Mouse (Mus musculus) stomach, embryonic 16.5 days (tissue): Measurements from ENCODE around the gene Alms1. TPM values are rescaled to one million over a fixed set of nuclear protein-coding genes. Genes with fewer than 3 reads are reported as not detected.

Experiments used
- ATAC-seq: fragments of 200-750 bp; cut with Nextera tagmentation; 2 replicates; pipeline ENCODE4 v1.8.0; 2017; ENCODE audit warnings: moderate number of reproducible peaks, moderate TSS enrichment; ENCODE audit not compliant: insufficient read depth, low FRiP score
- H3K27ac ChIP-seq: fragments of 300-500 bp; sonication (generic); 2 replicates; pipeline ENCODE4 v1.5.1; 2014; ENCODE audit warnings: low read length
- H3K27me3 ChIP-seq: fragments of 300-500 bp; sonication (generic); 2 replicates; pipeline ENCODE4 v1.6.1; 2014; ENCODE audit warnings: low read length, control low read depth, mixed read lengths; ENCODE audit not compliant: control insufficient read depth, insufficient read depth
- H3K36me3 ChIP-seq: fragments of 300-500 bp; sonication (generic); 2 replicates; pipeline ENCODE4 v1.6.1; 2014; ENCODE audit warnings: low read length; ENCODE audit not compliant: control insufficient read depth, insufficient read depth
- H3K4me1 ChIP-seq: fragments of 300-500 bp; sonication (generic); 2 replicates; pipeline ENCODE4 v1.6.1; 2014; ENCODE audit warnings: low read length, control low read depth, mixed read lengths; ENCODE audit not compliant: control insufficient read depth, insufficient read depth
- H3K4me2 ChIP-seq: fragments of 300-500 bp; sonication (generic); 2 replicates; pipeline ENCODE4 v1.6.1; 2014; ENCODE audit warnings: low read depth, low read length, mixed read lengths
- H3K4me3 ChIP-seq: fragments of 300-500 bp; sonication (generic); replicated peaks from 2 replicates; pipeline ENCODE4 v1.5.1; 2014; ENCODE audit warnings: mild to moderate bottlenecking, low read length
- H3K9ac ChIP-seq: fragments of 300-500 bp; sonication (generic); 2 replicates; pipeline ENCODE4 v1.6.1; 2014; ENCODE audit warnings: low read length
- H3K9me3 ChIP-seq: fragments of 300-500 bp; sonication (generic); replicated peaks from 2 replicates; pipeline ENCODE4 v1.6.1; 2016; ENCODE audit warnings: low read length, control low read depth; ENCODE audit not compliant: control insufficient read depth
- WGBS: fragments of 180-500 bp; shearing (Covaris S2); extraction: QIAGEN DNeasy Blood & Tissue Kit; methylation state at CpG from one replicate; pipeline ENCODE4 v1.1.7; 2014; 5-methylcytosine and 5-hydroxymethylcytosine counted together
- polyA plus RNA-seq: library from polyadenylated mRNA; unstranded; fragments of >200 nt; fragmentation: Nextera tagmentation; extraction: Ambion mirVana; gene quantifications from 2 replicates; pipeline ENCODE4 v1.2.1, GENCODE M21; 2015

The Alms1 gene
- polyA plus RNA-seq: 3.1 and 3.8 TPM in 2 replicates

DNA sequence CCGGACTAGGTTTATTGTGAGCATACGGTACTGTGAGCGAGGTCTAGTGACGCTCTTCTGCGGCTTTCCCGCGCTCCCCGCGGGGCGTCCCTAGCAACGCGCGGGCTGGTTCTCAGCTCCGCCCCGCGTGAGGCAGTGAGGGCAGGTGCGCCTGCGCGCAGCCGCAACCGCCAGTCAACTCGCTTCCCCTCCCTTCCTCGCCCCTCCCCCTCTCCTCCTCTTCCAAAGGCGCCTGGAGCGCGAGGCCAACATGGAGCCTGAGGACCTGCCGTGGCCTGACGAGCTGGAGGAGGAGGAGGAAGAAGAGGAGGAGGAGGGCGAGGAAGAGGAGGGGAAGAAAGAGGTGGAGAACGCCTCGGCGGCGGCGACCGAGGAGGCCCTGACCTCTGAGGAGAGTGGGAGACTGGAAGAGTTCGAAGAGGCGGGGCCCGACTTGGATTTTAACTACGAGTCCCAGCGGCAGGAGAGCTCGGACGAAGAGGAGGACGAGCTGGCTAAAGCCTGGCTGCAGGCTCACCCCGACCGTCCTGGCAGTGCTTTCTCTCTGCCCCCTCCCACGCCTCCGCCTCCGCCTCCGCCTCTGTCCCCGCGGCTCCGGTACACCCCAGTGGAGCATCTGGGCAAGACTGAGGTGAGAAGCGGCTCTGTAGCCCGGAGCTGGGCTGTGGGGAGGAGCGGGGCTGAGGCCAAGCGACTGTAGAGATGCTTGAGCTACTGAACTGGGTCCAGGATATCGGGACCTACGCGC lies at the start of gene Alms1:
Alms1 (plus strand) TSS at position 136 of the 748 bp plus-strand sequence.
- Histone ChIP-seq H3K27ac (peak within 1 kb of the TSS; percentile 73), H3K4me1 (peaks cover 7% of the 10 kb centered on the region), H3K27me3 (no peaks in the 10 kb centered on the region), H3K4me3 (peak within 1 kb of the TSS; percentile 95), H3K4me2 (peak within 1 kb of the TSS; percentile 82), H3K9me3 (no peaks in the 10 kb centered on the region), H3K9ac (peak within 1 kb of the TSS; percentile 89), H3K36me3 (no peaks in the 10 kb centered on the region)
- ATAC-seq: peak; percentile 97
- under 1% methylated on average over 58 of the region's 59 CpGs for WGBS

DNA sequence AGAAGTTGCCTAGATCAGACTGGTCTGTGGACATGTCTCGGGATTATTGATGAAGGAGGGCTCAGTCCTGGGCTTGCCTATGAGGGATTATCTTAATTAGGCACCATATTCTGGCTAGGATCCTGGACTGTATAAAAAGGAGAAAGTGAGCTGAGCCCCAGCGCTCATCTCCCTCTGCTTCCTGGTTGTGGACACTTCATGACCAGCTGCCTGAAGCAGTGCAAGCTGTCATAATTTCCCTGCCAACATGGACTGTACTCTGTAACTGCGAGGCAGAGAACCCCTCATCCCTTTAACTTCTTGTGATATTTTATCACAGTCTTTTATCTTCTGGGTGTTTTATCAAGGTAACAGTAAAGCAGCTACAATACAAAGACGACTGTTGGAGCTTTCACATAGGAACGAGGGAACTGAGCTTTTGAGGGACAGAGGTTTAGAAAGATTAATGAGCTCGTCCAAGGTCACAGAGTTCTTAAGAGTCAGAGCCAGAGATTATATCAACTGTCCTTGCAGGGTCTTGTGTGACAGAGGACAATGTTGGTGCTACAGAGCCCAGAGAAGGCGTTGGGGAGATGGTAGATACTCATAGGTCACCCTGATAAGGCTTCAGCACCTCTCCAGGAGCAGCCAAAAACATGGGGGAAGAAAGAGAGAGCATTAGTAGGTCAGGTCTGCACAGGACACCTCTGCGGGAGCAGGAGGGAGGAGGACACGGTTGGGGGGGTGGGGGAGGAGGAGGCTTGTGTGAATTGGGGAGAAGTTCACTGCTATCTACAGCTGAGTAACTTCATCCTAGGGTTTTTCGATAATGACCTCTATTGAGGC lies 43.8 kb upstream of the Alms1 start:
- WGBS: 68% methylated on average over 10 of the region's 10 CpGs
- H3K27ac ChIP-seq: no peak overlapping the region
- H3K4me3 ChIP-seq: no peak overlapping the region
- H3K9ac ChIP-seq: no peak overlapping the region
- no peaks in the 10 kb centered on the region for H3K9me3 ChIP-seq
- no peak for ATAC-seq
- H3K4me2 ChIP-seq: no peak overlapping the region
- H3K27me3 ChIP-seq: no peaks in the 10 kb centered on the region
- no peaks in the 10 kb centered on the region for H3K36me3 ChIP-seq
- H3K4me1 ChIP-seq: no peaks in the 10 kb centered on the region

DNA sequence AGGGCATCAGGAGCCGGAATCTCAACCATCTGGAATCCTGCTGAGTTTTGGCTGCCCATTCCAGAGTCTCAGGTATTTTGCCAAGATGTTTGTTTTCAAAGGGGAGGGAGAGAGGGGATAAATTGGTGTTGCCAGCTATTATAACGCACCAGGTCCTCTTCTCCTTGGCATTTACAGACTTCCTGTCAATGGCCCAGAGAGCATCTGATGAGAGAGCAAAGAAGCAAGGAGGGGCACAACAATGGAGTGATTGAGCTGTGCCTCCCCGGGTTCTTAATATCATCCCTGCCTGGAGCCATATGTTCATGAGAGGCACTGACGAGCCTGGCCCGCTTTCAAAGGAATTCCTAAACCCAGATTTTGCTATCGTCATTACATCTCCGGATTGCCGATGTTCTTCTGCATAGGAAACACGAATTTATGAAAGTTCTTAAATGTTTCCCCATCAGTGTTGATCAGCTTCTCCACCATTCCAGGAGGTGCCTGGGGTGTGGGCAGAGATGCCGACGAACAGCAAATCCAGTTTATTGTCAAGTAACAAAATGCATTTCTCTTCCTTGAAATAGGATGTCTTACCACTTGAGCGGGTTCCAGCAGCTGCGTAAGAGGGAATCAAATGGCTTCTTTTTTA lies 43.0 kb upstream of the Alms1 start:
- WGBS: 72% methylated on average over 13 of the region's 13 CpGs
- H3K4me1 ChIP-seq: no peaks in the 10 kb centered on the region
- ATAC-seq: no peak
- H3K4me2 ChIP-seq: no peak overlapping the region
- no peak overlapping the region for H3K4me3 ChIP-seq
- H3K36me3 ChIP-seq: no peaks in the 10 kb centered on the region
- H3K9ac ChIP-seq: no peak overlapping the region
- H3K27me3 ChIP-seq: no peaks in the 10 kb centered on the region
- H3K9me3 ChIP-seq: no peaks in the 10 kb centered on the region
- no peak overlapping the region for H3K27ac ChIP-seq

DNA sequence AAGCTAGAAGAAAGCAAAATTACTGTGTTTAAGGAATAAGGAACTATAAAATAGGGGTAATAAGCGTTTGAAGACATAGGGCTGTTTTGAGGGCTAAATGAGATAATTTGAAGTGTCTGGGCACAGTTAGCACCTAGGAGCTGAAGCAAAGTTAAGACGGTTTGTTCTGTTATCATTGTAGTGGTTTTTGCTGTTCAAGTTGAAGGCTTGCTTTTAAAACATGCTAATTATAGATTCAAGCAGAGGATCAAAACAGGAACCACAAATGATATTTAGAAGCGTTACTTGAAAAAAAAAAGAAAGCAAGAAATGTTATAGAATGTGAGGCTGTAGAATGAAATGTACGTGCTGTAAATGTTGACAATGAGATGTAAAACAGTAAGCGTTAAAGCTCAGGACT lies 39.7 kb upstream of the Alms1 start:
- Histone ChIP-seq H3K4me3 (no peak overlapping the region), H3K9ac (no peak overlapping the region), H3K9me3 (no peaks in the 10 kb centered on the region), H3K4me1 (no peaks in the 10 kb centered on the region), H3K4me2 (no peak overlapping the region), H3K27me3 (no peaks in the 10 kb centered on the region), H3K27ac (no peak overlapping the region), H3K36me3 (no peaks in the 10 kb centered on the region)
- 83% methylated on average over 5 of the region's 5 CpGs for WGBS
- ATAC-seq: no peak

DNA sequence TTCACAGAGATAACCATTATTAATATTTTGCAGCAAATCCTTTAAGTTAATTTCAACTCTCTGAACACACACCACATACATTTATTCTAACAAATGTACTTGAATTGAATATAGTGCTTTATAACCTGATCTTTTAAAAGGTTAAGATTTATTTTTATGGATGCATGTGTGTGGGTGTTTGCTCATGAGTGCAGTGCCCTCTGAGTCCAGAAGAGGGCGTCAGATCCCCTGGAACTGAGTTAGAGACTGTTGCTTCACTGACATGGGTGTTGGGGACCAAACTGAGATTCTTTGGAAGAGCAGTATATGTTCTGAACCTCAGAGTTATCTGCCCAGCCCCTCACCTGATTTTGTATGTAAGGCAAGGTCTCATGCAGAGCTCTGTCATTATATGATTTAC lies 25.0 kb upstream of the Alms1 start:
- Histone ChIP-seq H3K27ac (no peak overlapping the region), H3K4me1 (no peaks in the 10 kb centered on the region), H3K9me3 (no peaks in the 10 kb centered on the region)

DNA sequence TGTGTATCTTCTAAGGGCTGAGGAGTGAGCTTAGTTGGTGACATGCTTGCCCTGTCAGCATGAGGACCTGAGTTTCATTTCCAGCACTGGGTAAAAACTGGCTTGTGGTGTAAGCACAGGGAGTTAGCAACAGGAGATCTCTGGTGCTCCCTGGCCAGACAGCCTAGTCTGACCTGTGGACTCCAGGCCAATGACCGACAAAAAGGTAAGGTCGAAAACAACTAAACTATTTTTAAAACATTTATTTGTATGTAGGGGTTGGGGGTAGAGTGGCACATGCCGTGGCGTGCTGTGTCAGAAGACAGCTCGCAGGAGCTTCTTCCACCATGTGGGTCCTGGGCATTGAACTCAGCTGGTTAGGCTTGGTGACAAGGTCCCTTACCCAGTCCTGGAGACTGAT lies 14.5 kb upstream of the Alms1 start:
- H3K4me1 ChIP-seq: no peaks in the 10 kb centered on the region
- no peak for ATAC-seq
- no peak overlapping the region for H3K4me3 ChIP-seq
- no peaks in the 10 kb centered on the region for H3K27me3 ChIP-seq
- no peaks in the 10 kb centered on the region for H3K36me3 ChIP-seq
- no peak overlapping the region for H3K27ac ChIP-seq
- H3K9me3 ChIP-seq: no peaks in the 10 kb centered on the region
- H3K4me2 ChIP-seq: no peak overlapping the region
- 83% methylated on average over 5 of the region's 5 CpGs for WGBS
- H3K9ac ChIP-seq: no peak overlapping the region

More for the DNA sequence above, 25.0 kb upstream of the Alms1 start:
- Histone ChIP-seq H3K36me3 (no peaks in the 10 kb centered on the region), H3K4me3 (no peak overlapping the region), H3K27me3 (no peaks in the 10 kb centered on the region), H3K9ac (no peak overlapping the region), H3K4me2 (no peak overlapping the region)
- no peak for ATAC-seq
- 28% methylated on average over 1 of the region's 1 CpGs for WGBS

DNA sequence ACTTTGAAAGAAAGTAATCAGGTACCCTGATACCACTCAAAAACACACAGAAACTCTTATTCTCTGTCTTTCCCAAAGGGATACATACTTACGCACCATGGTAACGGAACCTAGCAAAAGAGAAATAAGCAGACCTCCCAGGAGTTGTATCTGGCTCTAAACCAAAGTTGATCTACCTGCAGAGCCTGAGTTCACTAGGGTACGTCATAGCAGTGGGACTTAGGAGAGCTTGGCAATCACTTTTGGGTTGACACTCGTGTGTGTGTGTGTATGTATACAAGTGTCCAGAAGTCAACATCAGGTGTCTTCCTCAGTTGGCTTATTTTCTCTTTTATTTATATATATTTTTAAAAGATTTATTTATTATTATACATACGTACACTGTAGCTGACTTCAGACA lies 5.6 kb upstream of the Alms1 start:
- no peaks in the 10 kb centered on the region for H3K27me3 ChIP-seq
- ATAC-seq: no peak
- H3K4me1 ChIP-seq: no peaks in the 10 kb centered on the region
- H3K4me2 ChIP-seq: no peak overlapping the region
- H3K27ac ChIP-seq: no peak overlapping the region
- H3K9ac ChIP-seq: no peak overlapping the region
- no peaks in the 10 kb centered on the region for H3K9me3 ChIP-seq
- no peaks in the 10 kb centered on the region for H3K36me3 ChIP-seq
- H3K4me3 ChIP-seq: no peak overlapping the region
- WGBS: 86% methylated on average over 5 of the region's 5 CpGs

DNA sequence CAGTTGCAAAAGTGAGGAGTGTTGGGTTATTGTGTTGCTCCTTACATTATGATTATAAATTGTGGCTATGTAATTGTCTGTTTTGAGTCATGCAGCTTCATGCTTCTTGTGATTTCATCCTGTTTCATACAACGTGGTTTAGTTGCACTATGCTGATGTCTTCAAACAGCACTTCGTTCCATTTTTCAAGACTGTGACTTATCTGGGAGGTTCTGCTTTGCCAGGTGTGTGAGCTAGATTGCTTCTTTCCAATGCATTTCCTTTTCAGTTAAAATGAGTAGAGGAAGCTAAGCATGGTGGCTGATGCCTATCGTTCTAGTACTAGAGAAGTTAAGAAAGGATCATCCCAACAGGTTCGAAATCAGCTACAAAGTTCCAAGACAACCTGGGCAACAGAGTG lies 2.7 kb upstream of the Alms1 start:
- Histone ChIP-seq H3K4me1 (peaks cover 7% of the 10 kb centered on the region), H3K4me3 (no peak overlapping the region), H3K36me3 (no peaks in the 10 kb centered on the region), H3K27me3 (no peaks in the 10 kb centered on the region), H3K9ac (no peak overlapping the region), H3K27ac (no peak overlapping the region), H3K4me2 (no peak overlapping the region), H3K9me3 (no peaks in the 10 kb centered on the region)
- WGBS: 90% methylated on average over 4 of the region's 4 CpGs
- no peak for ATAC-seq

DNA sequence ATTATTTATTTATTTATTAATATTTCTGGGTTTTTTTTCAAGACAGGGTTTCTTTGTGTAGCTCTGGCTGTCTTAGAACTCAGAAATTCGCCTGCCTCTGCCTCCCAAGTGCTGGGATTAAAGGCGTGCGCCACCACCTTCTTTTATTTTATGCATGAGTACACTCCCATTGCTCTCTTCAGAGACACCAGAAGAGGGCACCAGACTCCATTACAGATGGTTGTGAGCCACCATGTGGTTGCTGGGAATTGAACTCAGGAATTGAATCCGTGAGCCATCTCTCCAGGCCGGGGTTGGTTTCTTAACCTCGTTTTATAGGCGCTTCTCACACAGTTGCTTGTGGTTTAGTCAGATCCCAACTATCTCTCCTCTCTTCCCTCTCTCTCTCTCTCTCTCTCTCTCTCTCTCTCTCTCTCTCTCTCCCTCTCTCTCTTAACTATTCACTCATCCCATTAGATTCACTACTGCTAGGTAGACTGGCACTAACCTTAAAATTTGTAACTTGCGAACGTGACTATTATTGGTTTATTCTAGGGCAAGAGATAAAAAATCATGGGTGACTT lies 445 bp upstream of the Alms1 start:
- H3K36me3 ChIP-seq: no peaks in the 10 kb centered on the region
- H3K4me2 ChIP-seq: peak overlapping the region; percentile 82
- peak overlapping the region; percentile 95 for H3K4me3 ChIP-seq
- ATAC-seq: no peak
- no peaks in the 10 kb centered on the region for H3K27me3 ChIP-seq
- H3K9ac ChIP-seq: no peak overlapping the region
- no peak overlapping the region for H3K27ac ChIP-seq
- H3K4me1 ChIP-seq: peaks cover 7% of the 10 kb centered on the region
- H3K9me3 ChIP-seq: no peaks in the 10 kb centered on the region
- 40% methylated on average over 9 of the region's 9 CpGs for WGBS
